Mouse (Mus musculus) left cerebral cortex, postnatal 4 days (tissue): ENCODE data around the gene Rlf. TPM values are rescaled to one million over a fixed set of nuclear protein-coding genes. Genes with fewer than 3 reads are reported as not detected.

Source experiments
- DNase-seq: peaks from one replicate; pipeline ENCODE4 v3.0.0-alpha.2; 2022
- intact Hi-C: fragments of 180-260 bp; cut with DNase I; formaldehyde crosslinking; loops from one replicate; pipeline ENCODE4 v1.15.1; 2025
- total RNA-seq, 2 experiments: library from RNA; stranded (reverse); gene quantifications; 2 replicates each; pipeline ENCODE4 v1.2.3; 2021

Gene Rlf
- 10 to 100 TPM; 35.8 to 36.2 TPM for total RNA-seq

DNA sequence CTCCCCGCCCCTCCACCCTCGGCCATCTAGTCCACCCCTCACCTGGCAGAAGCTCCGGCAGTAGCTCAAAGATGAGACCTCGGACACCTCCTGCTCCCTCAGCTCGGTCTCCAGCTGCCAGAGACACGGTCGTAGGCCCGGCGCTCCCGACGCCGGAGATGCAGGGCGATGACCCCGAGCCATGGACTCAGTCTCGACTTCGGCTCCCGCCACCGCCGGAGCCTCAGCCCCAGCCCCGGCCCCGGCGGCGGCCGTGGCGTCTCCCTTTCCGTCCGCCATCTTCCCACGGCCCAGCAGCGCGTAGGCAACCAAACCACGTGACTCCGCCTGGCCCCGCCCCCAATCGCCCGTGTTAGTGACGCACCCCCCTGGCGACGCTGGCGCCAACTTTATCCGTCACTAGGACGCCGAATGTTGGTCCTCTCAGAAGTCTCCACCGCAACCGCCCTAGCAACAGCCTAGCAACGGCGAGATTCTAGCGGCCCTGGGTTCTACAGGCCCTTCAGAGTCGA, at the start of gene Rlf:
Gene Rlf, minus strand, starts transcription at position 292 of the 512 bp plus-strand sequence.
- intact Hi-C loops = no loop called here
- DNase-seq = peak; percentile 100

DNA sequence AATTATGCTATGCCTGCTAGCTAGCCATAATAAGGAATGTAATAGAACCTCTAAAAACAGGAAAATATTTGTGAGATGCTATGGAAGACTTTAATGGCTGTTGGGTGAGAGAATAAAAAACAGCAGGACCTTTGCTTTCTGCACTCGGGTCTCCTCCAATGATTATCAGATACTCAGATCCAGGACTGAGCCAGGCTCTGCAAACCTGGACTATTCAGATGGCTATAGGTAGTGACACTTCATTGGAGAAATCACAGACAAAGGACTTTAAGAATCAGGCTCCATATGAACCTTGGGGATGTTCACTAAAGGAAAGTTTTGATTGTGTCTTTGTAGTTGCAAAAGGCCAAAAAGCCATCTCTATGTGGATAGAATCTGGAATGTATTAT, 26.7 kb upstream of the Rlf start:
- DNase-seq = no peak
- intact Hi-C loops = loop anchor here (10.0 kb wide), 1 partner anchor 1743 kb away; no protein-coding TSS in a partner anchor

DNA sequence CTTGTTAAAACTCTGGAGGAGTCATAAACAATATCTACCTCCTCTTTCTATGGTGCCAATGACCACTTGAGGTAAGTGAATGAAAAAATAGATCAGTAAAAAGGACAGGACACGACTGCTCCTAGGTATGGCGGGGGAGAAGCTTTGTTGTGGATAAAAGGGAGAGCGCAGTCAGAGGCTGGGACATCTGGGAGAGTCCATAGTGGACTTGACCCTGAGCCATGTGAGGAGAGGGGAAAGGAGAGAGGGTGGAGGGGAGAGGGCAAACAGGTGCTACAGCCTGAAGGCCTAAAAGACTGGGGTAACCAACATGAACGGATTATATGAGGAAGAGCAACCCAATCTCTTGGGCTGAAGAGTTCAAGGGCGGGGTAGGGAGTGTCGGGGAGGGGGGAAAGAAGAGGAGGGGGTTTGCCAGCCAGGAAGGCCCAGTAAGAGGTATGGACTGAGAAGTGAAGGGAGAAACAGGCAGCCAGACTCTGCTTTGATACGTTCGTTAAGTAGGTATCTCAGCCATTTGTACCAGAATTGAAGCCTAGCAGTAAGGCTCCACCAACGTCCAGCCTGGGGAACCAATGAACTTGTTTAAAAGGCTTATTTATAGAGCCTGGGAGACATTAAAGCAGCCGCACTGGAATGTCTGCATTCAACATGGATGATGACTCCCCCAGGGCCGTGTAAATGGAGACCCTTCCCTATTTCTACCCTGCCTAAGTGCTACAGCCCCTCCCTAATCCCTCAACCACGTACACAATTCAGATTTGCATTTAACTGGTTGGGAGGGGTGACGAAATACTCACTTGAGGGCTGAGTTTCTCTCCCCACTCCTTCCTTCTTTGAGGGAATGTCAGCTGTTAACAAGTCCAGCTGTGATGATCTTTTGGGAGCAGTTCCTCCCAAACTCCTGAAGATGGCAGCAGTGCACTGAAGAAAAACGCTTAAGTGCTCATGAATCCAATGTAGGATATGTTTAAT, 26.0 kb upstream of the Rlf start:
- peak; percentile 12 for DNase-seq
- intact Hi-C loops = loop anchor here (10.0 kb wide), 1 partner anchor 1744 kb away; no protein-coding TSS in a partner anchor

GRCm38 (mm10) chr4:121239878-121240277, 25.0 kb upstream of the Rlf start:
- intact Hi-C loops = loop anchor here (10.0 kb wide), 2 partner anchors 255 to 1745 kb away; no protein-coding TSS in a partner anchor
- no peak for DNase-seq

DNA sequence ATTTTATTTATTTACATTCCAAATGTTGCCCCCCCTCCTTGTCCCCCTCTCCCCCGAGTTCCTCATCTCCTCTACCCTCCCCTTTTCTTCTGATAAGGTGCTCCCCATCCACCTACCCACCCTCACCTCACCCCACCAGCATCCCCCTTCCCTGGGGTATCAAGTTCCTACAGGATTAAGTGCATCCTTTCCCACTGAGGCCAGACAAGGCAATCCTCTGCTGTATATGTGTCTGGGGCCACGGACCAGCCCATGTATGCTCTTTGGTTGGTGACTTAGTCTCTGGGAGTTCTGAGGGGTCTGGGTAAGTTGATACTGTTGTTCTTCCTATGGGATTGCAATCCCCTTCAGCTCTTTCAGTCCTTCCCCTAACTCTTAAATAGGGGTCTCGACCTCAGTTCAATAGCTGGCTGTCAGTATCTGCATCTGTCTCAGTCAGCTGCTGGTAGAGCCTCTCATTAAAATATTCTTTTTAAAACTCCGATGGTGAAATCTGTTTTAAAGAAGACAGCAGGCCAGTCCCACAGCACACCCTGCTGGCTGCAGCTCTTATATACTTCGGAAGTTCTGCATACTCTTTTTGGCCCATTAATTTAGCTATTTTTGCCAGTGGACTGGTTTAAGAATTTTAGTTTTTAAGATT, 17.0 kb upstream of the Rlf start:
- peak; percentile 44 for DNase-seq
- intact Hi-C loops = loop anchor here (10.0 kb wide), 1 partner anchor 247 kb away; no protein-coding TSS in a partner anchor

DNA sequence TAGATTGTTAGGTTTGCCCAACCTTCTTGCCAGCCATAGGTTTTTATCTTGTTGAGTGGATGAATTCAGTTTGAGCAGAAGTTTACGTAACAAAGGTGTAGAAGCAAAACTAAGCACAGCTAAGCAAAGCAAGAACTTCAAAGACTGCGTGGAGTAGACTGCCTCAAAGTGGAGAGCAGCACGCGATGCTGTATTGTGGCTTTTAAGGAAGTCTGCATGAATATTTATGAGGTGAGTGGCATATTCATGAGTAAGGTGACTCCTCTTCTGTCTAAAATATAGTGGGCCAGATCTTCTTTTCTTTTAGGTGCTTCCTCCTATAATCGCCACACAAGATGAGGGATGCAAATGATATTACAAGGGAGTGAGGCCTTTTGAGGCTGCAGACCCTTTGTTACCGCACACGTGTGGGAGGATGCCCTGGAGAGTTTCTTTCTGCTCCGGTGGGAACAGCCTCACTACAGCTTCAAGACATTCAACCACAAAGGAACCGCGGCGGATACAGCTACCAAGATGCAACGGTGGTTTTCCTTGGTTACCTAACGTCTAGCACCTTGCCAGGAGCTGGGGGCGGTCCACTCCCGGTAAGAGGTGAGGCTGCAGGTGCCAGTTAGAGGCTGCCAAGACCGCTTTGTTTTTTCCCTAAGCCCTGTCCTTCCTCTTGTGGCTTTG, 16.2 kb upstream of the Rlf start:
- intact Hi-C loops = loop anchor here (10.0 kb wide), 1 partner anchor 246 kb away; no protein-coding TSS in a partner anchor
- DNase-seq = no peak

GRCm38 (mm10) chr4:121227072-121227471, 12.2 kb upstream of the Rlf start:
- intact Hi-C loops = no loop called here
- peak; percentile 21 for DNase-seq

- DNase-seq = no peak
- intact Hi-C loops = no loop called here
Observed at GRCm38 (mm10) chr4:121225177-121225576, 10.3 kb upstream of the Rlf start.

DNA sequence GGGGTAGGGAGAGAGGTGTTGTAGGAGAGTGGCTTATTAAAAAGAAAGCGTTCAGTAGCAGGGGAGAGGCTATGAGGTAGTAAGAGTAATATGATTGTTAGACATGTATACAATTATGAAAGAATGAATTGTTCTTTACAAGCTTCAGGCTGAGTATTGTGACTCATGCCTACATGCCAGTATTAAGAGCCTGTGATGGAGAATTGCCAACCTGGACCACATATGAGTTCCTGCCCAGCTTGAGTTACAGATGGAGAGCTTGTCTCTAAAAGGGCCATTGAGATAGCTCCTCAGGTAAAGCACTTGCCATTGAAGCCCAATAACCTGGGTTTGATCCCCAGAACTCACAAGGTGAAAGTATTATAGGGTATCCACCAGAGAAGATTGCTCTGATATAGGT, 8.3 kb upstream of the Rlf start:
- DNase-seq = no peak
- intact Hi-C loops = no loop called here

DNA sequence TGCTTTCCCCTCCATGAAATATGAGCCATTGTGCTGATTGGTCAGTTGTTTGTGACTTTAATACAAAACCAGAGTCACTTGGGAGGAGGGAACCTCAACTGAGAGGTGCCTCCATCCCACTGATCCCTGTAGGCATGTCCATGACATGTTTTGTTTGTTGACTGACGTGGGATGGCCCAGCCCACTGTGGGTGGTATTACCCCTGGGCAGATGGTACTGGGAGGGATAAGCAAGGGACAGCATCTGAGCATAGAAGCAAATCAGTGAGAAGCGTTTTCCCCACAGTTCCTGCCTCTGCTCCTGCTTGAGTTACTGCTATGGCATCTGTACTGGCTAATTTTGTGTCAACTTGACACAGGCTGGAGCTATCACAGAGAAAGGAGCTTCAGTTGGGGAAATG, 1.3 kb upstream of the Rlf start:
- intact Hi-C loops = no loop called here
- DNase-seq = no peak

- DNase-seq = no peak
Observed at GRCm38 (mm10) chr4:121215489-121215888, 605 bp upstream of the Rlf start.

DNA sequence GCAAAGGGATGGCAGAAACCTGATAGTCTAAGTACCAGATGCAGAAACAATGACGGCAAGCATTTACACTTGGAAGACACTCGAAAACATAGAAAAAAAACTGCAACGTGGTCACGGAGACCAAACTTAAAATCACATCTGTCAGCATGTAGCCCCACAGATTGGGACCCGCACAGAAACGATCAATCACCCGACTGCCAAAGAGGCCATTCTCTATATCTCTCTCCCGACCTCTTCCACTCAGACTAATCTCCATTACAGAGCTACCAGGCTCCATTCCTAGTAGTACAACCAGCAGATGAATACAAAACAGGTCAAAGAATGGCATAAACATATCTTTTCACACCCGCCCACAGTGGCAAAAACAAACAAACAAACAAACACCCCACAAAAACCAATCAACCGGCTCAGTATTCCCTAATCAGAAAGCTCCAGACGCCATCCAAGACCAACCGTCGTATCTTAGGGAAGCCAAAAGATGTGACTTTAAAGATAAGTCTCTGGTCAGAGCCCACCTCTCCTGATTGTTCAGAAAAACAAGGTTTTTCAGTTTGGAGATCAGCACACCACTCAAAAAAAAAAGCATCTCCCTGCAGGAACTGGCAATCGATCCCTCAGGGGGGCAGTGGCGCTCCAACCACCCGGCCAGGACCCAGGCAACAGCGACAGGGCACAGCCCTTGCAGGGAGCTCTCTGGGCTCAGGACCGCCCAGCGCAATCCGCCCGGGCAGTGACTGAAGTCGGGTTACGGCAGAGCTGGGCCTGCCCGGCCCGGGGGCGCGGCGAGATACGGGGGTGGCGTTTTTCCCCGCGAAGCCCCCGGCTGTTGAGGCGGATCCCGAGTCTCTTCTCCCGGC, 720 bp downstream of the Rlf start:
- DNase-seq = peak; percentile 57
- intact Hi-C loops = no loop called here

More at GRCm38 (mm10) chr4:121215489-121215888, 605 bp upstream of the Rlf start:
- intact Hi-C loops = no loop called here

DNA sequence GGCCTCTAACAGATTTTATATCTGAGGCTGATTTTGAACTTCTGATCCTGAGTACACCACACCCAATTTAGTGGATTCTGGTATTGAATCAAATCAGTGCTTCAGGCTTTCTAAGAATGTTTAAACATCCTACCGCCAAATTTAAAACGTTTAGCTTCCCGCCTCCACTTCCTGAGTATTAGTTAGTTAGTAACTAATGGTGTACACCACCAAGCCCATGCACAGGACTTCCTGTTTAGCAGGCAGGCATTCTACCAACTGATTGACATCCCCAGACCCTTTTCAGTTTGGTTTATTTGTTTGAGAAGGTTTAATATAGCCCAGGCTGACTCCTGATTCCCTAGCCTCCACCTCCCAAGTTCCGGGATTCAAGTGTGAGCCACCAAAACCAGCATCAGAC, 6.0 kb downstream of the Rlf start:
- DNase-seq = no peak
- intact Hi-C loops = no loop called here

DNA sequence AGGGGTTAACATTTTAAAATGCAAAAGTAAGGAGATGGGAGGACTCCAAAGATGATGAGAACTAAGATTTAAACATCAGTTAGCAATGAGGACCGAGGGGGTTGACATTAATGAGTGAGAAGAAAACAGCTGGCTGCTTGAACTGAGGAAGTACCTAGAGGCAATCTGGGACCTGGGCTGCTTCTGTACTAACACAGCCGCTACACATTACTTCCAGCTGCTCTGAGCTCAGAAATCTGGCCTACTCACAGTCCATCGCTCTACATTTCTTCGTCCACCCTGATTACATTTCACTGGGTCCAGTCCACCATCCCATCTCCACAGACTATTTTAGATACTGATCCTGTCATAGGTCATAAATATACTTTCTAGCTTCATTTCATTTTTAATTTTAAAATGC, 17.0 kb downstream of the Rlf start:
- DNase-seq = no peak
- intact Hi-C loops = no loop called here

GRCm38 (mm10) chr4:121196995-121197394, 17.9 kb downstream of the Rlf start:
- DNase-seq = no peak
- intact Hi-C loops = no loop called here

DNA sequence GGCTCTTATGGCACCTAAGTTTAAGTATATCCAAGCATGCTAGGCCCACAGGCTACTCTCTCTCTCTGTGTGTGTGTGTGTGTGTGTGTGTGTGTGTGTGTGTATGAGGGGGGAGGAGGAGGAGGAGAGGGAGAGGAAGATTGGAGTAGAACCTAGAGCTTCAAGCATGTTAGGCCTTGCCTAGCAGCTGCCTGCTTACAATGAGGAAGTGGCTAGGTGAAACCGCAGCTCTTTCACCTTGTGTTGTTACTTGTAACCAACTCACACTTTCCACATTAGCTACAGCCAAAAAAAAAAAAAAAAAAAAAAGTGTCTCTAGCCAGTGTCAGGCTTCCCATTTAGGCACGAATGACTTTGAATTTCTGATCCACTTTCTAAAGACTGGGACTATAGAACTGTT, 18.7 kb downstream of the Rlf start:
- intact Hi-C loops = no loop called here
- no peak for DNase-seq

GRCm38 (mm10) chr4:121194736-121195135, 20.1 kb downstream of the Rlf start:
- DNase-seq = no peak
- intact Hi-C loops = no loop called here

DNA sequence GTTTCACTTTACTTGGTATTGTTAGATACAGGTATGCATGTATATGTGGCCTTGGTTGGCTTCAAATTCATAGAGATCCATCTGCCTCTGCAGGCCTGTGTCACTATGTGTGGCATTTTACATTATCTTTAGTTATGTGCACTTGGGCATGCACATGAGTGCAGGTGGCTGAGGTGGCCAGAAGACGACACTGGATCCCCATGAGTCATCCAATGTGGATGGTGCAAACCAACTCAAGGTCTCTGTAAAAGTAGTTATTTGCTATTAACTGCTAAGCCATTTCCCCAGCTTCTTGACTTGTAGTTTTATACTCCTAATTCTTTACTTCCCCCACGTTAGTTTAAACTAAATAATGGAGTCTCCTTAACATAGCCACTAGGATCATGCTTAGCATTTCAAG, 22.6 kb downstream of the Rlf start:
- intact Hi-C loops = no loop called here
- DNase-seq = no peak

GRCm38 (mm10) chr4:121189341-121189740, 25.5 kb downstream of the Rlf start:
- intact Hi-C loops = no loop called here
- no peak for DNase-seq

DNA sequence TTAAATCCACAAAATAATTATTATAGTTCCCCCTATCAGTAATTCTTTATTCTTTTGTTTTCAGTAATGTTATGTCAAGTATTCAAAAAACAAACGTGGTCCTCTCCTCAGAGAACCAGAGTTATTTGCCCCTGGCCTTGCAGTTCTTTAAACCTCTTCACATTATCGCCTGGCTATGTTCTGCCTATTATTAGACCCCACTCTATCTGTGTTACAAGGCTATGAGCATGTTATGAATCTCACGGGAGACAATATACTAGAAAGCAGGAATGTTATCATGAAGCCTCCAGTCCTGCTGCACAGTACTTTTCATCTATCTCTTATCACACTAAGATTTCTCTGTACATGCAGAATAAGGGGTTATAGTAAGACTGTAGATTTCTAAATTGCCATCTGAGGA, 35.2 kb downstream of the Rlf start:
- no peak for DNase-seq
- intact Hi-C loops = no loop called here
